Mouse (Mus musculus) heart, adult 2 months (tissue): ENCODE measurements around the gene Ern1. TPM values are rescaled to one million over a fixed set of nuclear protein-coding genes. Genes with fewer than 3 reads are reported as not detected.
A peak's percentile ranks its signal among the peaks of the same experiment; 100 is the strongest.

Source experiments
- DNase-seq, 2 experiments: peaks; one replicate each; pipeline ENCODE4 v3.0.0; 2021
- H3K27ac ChIP-seq: fragments of 200-600 bp; 2 replicates; pipeline ENCODE4 v1.8.1; 2022
- H3K27me3 ChIP-seq: fragments of 200-500 bp; 2 replicates; pipeline ENCODE4 v1.6.1; 2012; ENCODE audit warnings: mild to moderate bottlenecking, low read length, inconsistent platforms, mixed read lengths; ENCODE audit not compliant: control insufficient read depth, insufficient read depth
- H3K36me3 ChIP-seq: fragments of 200-500 bp; 2 replicates; pipeline ENCODE4 v1.6.1; 2012; ENCODE audit warnings: low read length, inconsistent platforms; ENCODE audit not compliant: control insufficient read depth, insufficient read depth
- H3K4me1 ChIP-seq: fragments of 200-500 bp; 2 replicates; pipeline ENCODE4 v1.6.1; 2011; ENCODE audit warnings: low read length; ENCODE audit not compliant: control insufficient read depth, insufficient read depth
- H3K4me3 ChIP-seq: fragments of 200-600 bp; 2 replicates; pipeline ENCODE4 v1.8.1; 2022
- H3K79me2 ChIP-seq: fragments of 200-500 bp; replicated peaks from 2 replicates; pipeline ENCODE4 v1.6.1; 2012; ENCODE audit warnings: mild to moderate bottlenecking, inconsistent platforms, low read length, moderate library complexity, mixed read lengths; ENCODE audit not compliant: control insufficient read depth, insufficient read depth
- H3K9ac ChIP-seq: fragments of 200-500 bp; 2 replicates; pipeline ENCODE4 v1.6.1; 2012; ENCODE audit warnings: low read depth, mild to moderate bottlenecking, control low read depth, inconsistent platforms, low read length, mixed read lengths
- CTCF ChIP-seq: fragments of 200-600 bp; IDR thresholded peaks from 2 replicates; pipeline ENCODE4 v1.8.1; 2022; ENCODE audit warnings: antibody characterized with exemption, mild to moderate bottlenecking, moderate library complexity
- EP300 ChIP-seq: fragments of 200-500 bp; IDR thresholded peaks from 2 replicates; pipeline ENCODE4 v1.6.1; 2011; ENCODE audit warnings: low read depth, low read length, control low read depth; ENCODE audit not compliant: insufficient read depth
- POLR2A ChIP-seq: fragments of 200-500 bp; IDR thresholded peaks from 2 replicates; pipeline ENCODE4 v1.6.1; 2011; ENCODE audit warnings: mild to moderate bottlenecking, low read depth, low read length, control low read depth; ENCODE audit not compliant: insufficient read depth
- WGBS: fragments of 180-500 bp; shearing (Covaris S2); methylation state at CpG from one replicate; pipeline ENCODE4 v1.1.7; 2018; 5-methylcytosine and 5-hydroxymethylcytosine counted together
- intact Hi-C: fragments of 180-260 bp; cut with DNase I; formaldehyde crosslinking; loops from one replicate; pipeline ENCODE4 v1.15.1; 2025
- polyA plus RNA-seq: library from polyadenylated mRNA; depleted of rRNA; stranded (reverse); fragments of >200 nt; gene quantifications from 2 replicates; pipeline ENCODE4 v1.2.3, GENCODE M21; 2012
- total RNA-seq, 2 experiments: library from RNA; stranded (reverse); gene quantifications; 2 replicates each; pipeline ENCODE4 v1.2.3; 2021

The Ern1 gene
- total and polyA plus RNA-seq, 3 experiments: 6.4 to 13.9 (median 10.2) TPM

DNA sequence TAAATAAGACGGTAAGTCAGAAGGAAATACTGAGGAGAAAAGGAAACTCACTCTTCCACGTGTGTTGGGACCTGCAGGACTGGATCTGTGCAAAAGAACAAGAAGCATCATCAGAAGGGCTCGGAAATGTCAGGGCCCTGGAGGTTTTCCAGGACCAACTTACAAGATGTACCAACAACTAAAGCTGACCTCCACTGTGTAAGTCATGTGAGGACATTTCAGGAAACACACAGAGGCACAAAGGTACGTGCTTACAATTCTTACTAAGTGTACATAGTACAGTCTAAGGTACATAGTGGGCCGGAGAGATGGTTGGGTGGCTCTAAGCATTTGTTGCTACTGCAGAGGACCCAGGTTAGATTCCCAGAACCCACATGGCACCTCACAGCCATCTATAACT, 50.6 kb downstream of the Ern1 start:
- H3K79me2 ChIP-seq: no peaks in the 10 kb centered on the region
- no peaks in the 10 kb centered on the region for H3K27me3 ChIP-seq
- 83% methylated on average over 5 of the region's 5 CpGs for WGBS
- H3K27ac ChIP-seq: no peak overlapping the region
- TF ChIP-seq POLR2A (no peak), EP300 (no peak), CTCF (no peak)
- no peak overlapping the region for H3K4me3 ChIP-seq
- H3K9ac ChIP-seq: no peak overlapping the region
- DNase-seq: no peak
- intact Hi-C loops: no loop called here
- H3K36me3 ChIP-seq: no peaks in the 10 kb centered on the region
- H3K4me1 ChIP-seq: no peaks in the 10 kb centered on the region

DNA sequence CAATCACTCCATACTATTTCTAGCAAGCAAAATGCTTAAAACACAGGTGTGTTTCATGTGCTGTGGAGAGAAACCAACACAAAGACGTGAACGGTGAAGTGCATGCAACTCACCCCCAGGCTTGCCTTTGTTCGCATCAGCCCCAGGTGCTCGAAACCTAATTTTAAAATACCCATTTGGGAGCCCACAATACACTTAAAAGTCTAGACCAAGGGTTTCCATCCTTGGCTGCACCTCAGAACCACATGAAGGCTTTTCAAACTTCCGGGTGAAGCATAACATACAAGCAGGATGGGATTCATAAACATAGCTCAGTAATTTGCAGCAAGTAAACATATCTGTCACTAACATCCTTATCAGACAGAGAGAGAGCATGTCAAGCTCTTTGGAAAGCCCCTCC, 57.3 kb downstream of the Ern1 start:
- H3K9ac ChIP-seq: no peak overlapping the region
- H3K27ac ChIP-seq: no peak overlapping the region
- intact Hi-C loops: no loop called here
- H3K4me3 ChIP-seq: no peak overlapping the region
- 93% methylated on average over 5 of the region's 5 CpGs for WGBS
- H3K36me3 ChIP-seq: peaks cover 2% of the 10 kb centered on the region
- H3K79me2 ChIP-seq: no peaks in the 10 kb centered on the region
- DNase-seq: no peak
- TF ChIP-seq POLR2A: no peak
- TF ChIP-seq EP300: no peak
- no peak for TF ChIP-seq CTCF
- H3K4me1 ChIP-seq: peaks cover 5% of the 10 kb centered on the region
- H3K27me3 ChIP-seq: no peaks in the 10 kb centered on the region

GRCm38 (mm10) chr11:106429689-106430088, 58.0 kb downstream of the Ern1 start:
- Histone ChIP-seq H3K79me2 (no peaks in the 10 kb centered on the region), H3K27me3 (no peaks in the 10 kb centered on the region), H3K4me1 (peaks cover 5% of the 10 kb centered on the region), H3K27ac (peak overlapping the region; percentile 11; the same call in 1 of the 2 replicates), H3K9ac (no peak overlapping the region), H3K4me3 (no peak overlapping the region), H3K36me3 (peaks cover 2% of the 10 kb centered on the region)
- TF ChIP-seq CTCF: no peak
- TF ChIP-seq EP300: no peak
- no peak for TF ChIP-seq POLR2A
- no peak for DNase-seq
- intact Hi-C loops: no loop called here
- 58% methylated on average over 4 of the region's 4 CpGs for WGBS

- no peak for TF ChIP-seq CTCF
- TF ChIP-seq EP300: no peak
- TF ChIP-seq POLR2A: no peak
- Histone ChIP-seq H3K4me1 (peaks cover 5% of the 10 kb centered on the region), H3K9ac (no peak overlapping the region), H3K36me3 (peaks cover 2% of the 10 kb centered on the region), H3K27me3 (no peaks in the 10 kb centered on the region), H3K79me2 (no peaks in the 10 kb centered on the region), H3K4me3 (no peak overlapping the region), H3K27ac (no peak overlapping the region; the same call in 1 of the 2 replicates)
- no peak for DNase-seq
- WGBS: 91% methylated on average over 2 of the region's 2 CpGs
- intact Hi-C loops: no loop called here
Measured at GRCm38 (mm10) chr11:106428556-106428955, 59.1 kb downstream of the Ern1 start.

GRCm38 (mm10) chr11:106428106-106428505, 59.5 kb downstream of the Ern1 start:
- peak in 1 of 2 experiments; percentile 45 for DNase-seq
- intact Hi-C loops: no loop called here
- TF ChIP-seq POLR2A (no peak), CTCF (no peak), EP300 (no peak)
- H3K27me3 ChIP-seq: no peaks in the 10 kb centered on the region
- peaks cover 5% of the 10 kb centered on the region for H3K4me1 ChIP-seq
- H3K9ac ChIP-seq: no peak overlapping the region
- no peak overlapping the region for H3K4me3 ChIP-seq
- no peaks in the 10 kb centered on the region for H3K79me2 ChIP-seq
- no peak overlapping the region; the same call in 1 of the 2 replicates for H3K27ac ChIP-seq
- 82% methylated on average over 4 of the region's 4 CpGs for WGBS
- peaks cover 2% of the 10 kb centered on the region for H3K36me3 ChIP-seq

GRCm38 (mm10) chr11:106426447-106426846, 61.2 kb downstream of the Ern1 start:
- intact Hi-C loops: no loop called here
- 92% methylated on average over 4 of the region's 4 CpGs for WGBS
- Histone ChIP-seq H3K36me3 (peaks cover 2% of the 10 kb centered on the region), H3K4me3 (no peak overlapping the region), H3K9ac (no peak overlapping the region), H3K27me3 (no peaks in the 10 kb centered on the region), H3K27ac (no peak overlapping the region), H3K79me2 (no peaks in the 10 kb centered on the region), H3K4me1 (peaks cover 5% of the 10 kb centered on the region)
- TF ChIP-seq POLR2A (no peak), CTCF (no peak), EP300 (no peak)
- no peak for DNase-seq
